Mouse (Mus musculus) stomach, embryonic 16.5 days (tissue): ENCODE data around the gene Gtdc1. TPM values are rescaled to one million over a fixed set of nuclear protein-coding genes. Genes with fewer than 3 reads are reported as not detected.
A peak's percentile ranks its signal among the peaks of the same experiment; 100 is the strongest.

ENCODE experiments used
- ATAC-seq: fragments of 200-750 bp; cut with Nextera tagmentation; 2 replicates; pipeline ENCODE4 v1.8.0; 2017; ENCODE audit warnings: moderate number of reproducible peaks, moderate TSS enrichment; ENCODE audit not compliant: insufficient read depth, low FRiP score
- H3K27ac ChIP-seq: fragments of 300-500 bp; sonication (generic); 2 replicates; pipeline ENCODE4 v1.5.1; 2014; ENCODE audit warnings: low read length
- H3K27me3 ChIP-seq: fragments of 300-500 bp; sonication (generic); 2 replicates; pipeline ENCODE4 v1.6.1; 2014; ENCODE audit warnings: low read length, control low read depth, mixed read lengths; ENCODE audit not compliant: control insufficient read depth, insufficient read depth
- H3K36me3 ChIP-seq: fragments of 300-500 bp; sonication (generic); 2 replicates; pipeline ENCODE4 v1.6.1; 2014; ENCODE audit warnings: low read length; ENCODE audit not compliant: control insufficient read depth, insufficient read depth
- H3K4me1 ChIP-seq: fragments of 300-500 bp; sonication (generic); 2 replicates; pipeline ENCODE4 v1.6.1; 2014; ENCODE audit warnings: low read length, control low read depth, mixed read lengths; ENCODE audit not compliant: control insufficient read depth, insufficient read depth
- H3K4me2 ChIP-seq: fragments of 300-500 bp; sonication (generic); 2 replicates; pipeline ENCODE4 v1.6.1; 2014; ENCODE audit warnings: low read depth, low read length, mixed read lengths
- H3K4me3 ChIP-seq: fragments of 300-500 bp; sonication (generic); replicated peaks from 2 replicates; pipeline ENCODE4 v1.5.1; 2014; ENCODE audit warnings: mild to moderate bottlenecking, low read length
- H3K9ac ChIP-seq: fragments of 300-500 bp; sonication (generic); 2 replicates; pipeline ENCODE4 v1.6.1; 2014; ENCODE audit warnings: low read length
- H3K9me3 ChIP-seq: fragments of 300-500 bp; sonication (generic); replicated peaks from 2 replicates; pipeline ENCODE4 v1.6.1; 2016; ENCODE audit warnings: low read length, control low read depth; ENCODE audit not compliant: control insufficient read depth
- WGBS: fragments of 180-500 bp; shearing (Covaris S2); extraction: QIAGEN DNeasy Blood & Tissue Kit; methylation state at CpG from one replicate; pipeline ENCODE4 v1.1.7; 2014; 5-methylcytosine and 5-hydroxymethylcytosine counted together
- polyA plus RNA-seq: library from polyadenylated mRNA; unstranded; fragments of >200 nt; fragmentation: Nextera tagmentation; extraction: Ambion mirVana; gene quantifications from 2 replicates; pipeline ENCODE4 v1.2.1, GENCODE M21; 2015

Gene Gtdc1
- polyA plus RNA-seq, 1 experiment from 2014 or later, result 11.3 TPM

- Histone ChIP-seq H3K9ac (no peak overlapping the region), H3K9me3 (no peaks in the 10 kb centered on the region), H3K36me3 (no peaks in the 10 kb centered on the region), H3K4me3 (no peak overlapping the region), H3K27ac (no peak overlapping the region), H3K4me2 (no peak overlapping the region), H3K27me3 (no peaks in the 10 kb centered on the region), H3K4me1 (no peaks in the 10 kb centered on the region)
- 75% methylated on average over 3 of the region's 3 CpGs for WGBS
- no peak for ATAC-seq
Measured at GRCm38 (mm10) chr2:44930951-44931350, 3.5 kb upstream of the Gtdc1 start.

- H3K9me3 ChIP-seq, result no peaks in the 10 kb centered on the region
- WGBS, result 78% methylated on average over 3 of the region's 3 CpGs
- no peak overlapping the region for H3K9ac ChIP-seq
- H3K27ac ChIP-seq, result no peak overlapping the region
- H3K27me3 ChIP-seq, result no peaks in the 10 kb centered on the region
- H3K36me3 ChIP-seq, result no peaks in the 10 kb centered on the region
- no peak overlapping the region; the same call in 1 of the 2 replicates for H3K4me2 ChIP-seq
- 0 out of 2 replicates have a peak, but pooled peaks cover 3% of the 10 kb centered on the region for H3K4me1 ChIP-seq
- ATAC-seq, result no peak
- H3K4me3 ChIP-seq, result no peak overlapping the region
Measured at GRCm38 (mm10) chr2:44928631-44929030, 1.2 kb upstream of the Gtdc1 start.

- Histone ChIP-seq H3K9ac (peak overlapping the region; percentile 92), H3K4me1 (0 out of 2 replicates have a peak, but pooled peaks cover 3% of the 10 kb centered on the region), H3K27ac (peak overlapping the region; percentile 97), H3K9me3 (no peaks in the 10 kb centered on the region), H3K4me3 (peak overlapping the region; percentile 66), H3K4me2 (peak overlapping the region; percentile 64), H3K36me3 (no peaks in the 10 kb centered on the region), H3K27me3 (no peaks in the 10 kb centered on the region)
- under 1% methylated on average over 71 of the region's 95 CpGs for WGBS
- peak; percentile 97 for ATAC-seq
Measured at GRCm38 (mm10) chr2:44926683-44927481, 575 bp downstream of the Gtdc1 start.

- Histone ChIP-seq H3K9me3 (no peaks in the 10 kb centered on the region), H3K27me3 (no peaks in the 10 kb centered on the region), H3K36me3 (no peaks in the 10 kb centered on the region), H3K9ac (peak overlapping the region; percentile 92), H3K27ac (peak overlapping the region; percentile 97), H3K4me2 (peak overlapping the region; percentile 57), H3K4me3 (peak overlapping the region; percentile 66), H3K4me1 (0 out of 2 replicates have a peak, but pooled peaks cover 3% of the 10 kb centered on the region)
- 3% methylated on average over 17 of the region's 17 CpGs for WGBS
- no peak for ATAC-seq
Measured at GRCm38 (mm10) chr2:44926167-44926682, 1.2 kb downstream of the Gtdc1 start.

- no peak overlapping the region for H3K9ac ChIP-seq
Measured at GRCm38 (mm10) chr2:44924618-44925017, 2.8 kb downstream of the Gtdc1 start.

GRCm38 (mm10) chr2:44923056-44923883 is 4.2 kb downstream of the Gtdc1 start:
- H3K27me3 ChIP-seq, result no peaks in the 10 kb centered on the region
- no peak overlapping the region for H3K4me3 ChIP-seq
- no peaks in the 10 kb centered on the region for H3K9me3 ChIP-seq
- H3K9ac ChIP-seq, result no peak overlapping the region
- no peak overlapping the region for H3K27ac ChIP-seq
- H3K36me3 ChIP-seq, result no peaks in the 10 kb centered on the region
- H3K4me1 ChIP-seq, result 0 out of 2 replicates have a peak, but pooled peaks cover 3% of the 10 kb centered on the region
- ATAC-seq, result no peak
- H3K4me2 ChIP-seq, result no peak overlapping the region
- WGBS, result 83% methylated on average over 8 of the region's 8 CpGs

More at GRCm38 (mm10) chr2:44924618-44925017, 2.8 kb downstream of the Gtdc1 start:
- H3K4me3 ChIP-seq, result no peak overlapping the region
- H3K27me3 ChIP-seq, result no peaks in the 10 kb centered on the region
- no peaks in the 10 kb centered on the region for H3K9me3 ChIP-seq
- H3K4me1 ChIP-seq, result 0 out of 2 replicates have a peak, but pooled peaks cover 3% of the 10 kb centered on the region
- no peak overlapping the region for H3K27ac ChIP-seq
- no peak for ATAC-seq
- no peak overlapping the region for H3K4me2 ChIP-seq
- no peaks in the 10 kb centered on the region for H3K36me3 ChIP-seq

GRCm38 (mm10) chr2:44922500-44922899 is 5.0 kb downstream of the Gtdc1 start:
- Histone ChIP-seq H3K36me3 (no peaks in the 10 kb centered on the region), H3K27me3 (no peaks in the 10 kb centered on the region), H3K27ac (no peak overlapping the region), H3K4me1 (0 out of 2 replicates have a peak, but pooled peaks cover 3% of the 10 kb centered on the region), H3K9ac (no peak overlapping the region), H3K9me3 (no peaks in the 10 kb centered on the region), H3K4me3 (no peak overlapping the region), H3K4me2 (no peak overlapping the region)
- WGBS, result 96% methylated on average over 2 of the region's 2 CpGs
- no peak for ATAC-seq

- ATAC-seq, result no peak
- WGBS, result 69% methylated on average over 3 of the region's 3 CpGs
- Histone ChIP-seq H3K27me3 (no peaks in the 10 kb centered on the region), H3K9ac (no peak overlapping the region), H3K27ac (no peak overlapping the region), H3K4me1 (no peaks in the 10 kb centered on the region), H3K4me2 (no peak overlapping the region), H3K9me3 (no peaks in the 10 kb centered on the region), H3K36me3 (no peaks in the 10 kb centered on the region), H3K4me3 (no peak overlapping the region)
Measured at GRCm38 (mm10) chr2:44920471-44920870, 7.0 kb downstream of the Gtdc1 start.

GRCm38 (mm10) chr2:44919326-44919725 is 8.1 kb downstream of the Gtdc1 start:
- no peaks in the 10 kb centered on the region for H3K4me1 ChIP-seq
- WGBS, result 67% methylated on average over 1 of the region's 1 CpGs
- no peaks in the 10 kb centered on the region for H3K9me3 ChIP-seq
- H3K4me3 ChIP-seq, result no peak overlapping the region
- H3K9ac ChIP-seq, result no peak overlapping the region
- H3K36me3 ChIP-seq, result no peaks in the 10 kb centered on the region
- no peak for ATAC-seq
- H3K27ac ChIP-seq, result no peak overlapping the region
- H3K27me3 ChIP-seq, result no peaks in the 10 kb centered on the region
- no peak overlapping the region for H3K4me2 ChIP-seq
